Mouse (Mus musculus): ENCODE measurements at regions not wholly inside any gene's neighbourhood (a gene's known extent, or its start where the extent isn't known, plus 50 kb on each side); places are given as distances from the start of the nearest gene placed in this dataset.

DNA sequence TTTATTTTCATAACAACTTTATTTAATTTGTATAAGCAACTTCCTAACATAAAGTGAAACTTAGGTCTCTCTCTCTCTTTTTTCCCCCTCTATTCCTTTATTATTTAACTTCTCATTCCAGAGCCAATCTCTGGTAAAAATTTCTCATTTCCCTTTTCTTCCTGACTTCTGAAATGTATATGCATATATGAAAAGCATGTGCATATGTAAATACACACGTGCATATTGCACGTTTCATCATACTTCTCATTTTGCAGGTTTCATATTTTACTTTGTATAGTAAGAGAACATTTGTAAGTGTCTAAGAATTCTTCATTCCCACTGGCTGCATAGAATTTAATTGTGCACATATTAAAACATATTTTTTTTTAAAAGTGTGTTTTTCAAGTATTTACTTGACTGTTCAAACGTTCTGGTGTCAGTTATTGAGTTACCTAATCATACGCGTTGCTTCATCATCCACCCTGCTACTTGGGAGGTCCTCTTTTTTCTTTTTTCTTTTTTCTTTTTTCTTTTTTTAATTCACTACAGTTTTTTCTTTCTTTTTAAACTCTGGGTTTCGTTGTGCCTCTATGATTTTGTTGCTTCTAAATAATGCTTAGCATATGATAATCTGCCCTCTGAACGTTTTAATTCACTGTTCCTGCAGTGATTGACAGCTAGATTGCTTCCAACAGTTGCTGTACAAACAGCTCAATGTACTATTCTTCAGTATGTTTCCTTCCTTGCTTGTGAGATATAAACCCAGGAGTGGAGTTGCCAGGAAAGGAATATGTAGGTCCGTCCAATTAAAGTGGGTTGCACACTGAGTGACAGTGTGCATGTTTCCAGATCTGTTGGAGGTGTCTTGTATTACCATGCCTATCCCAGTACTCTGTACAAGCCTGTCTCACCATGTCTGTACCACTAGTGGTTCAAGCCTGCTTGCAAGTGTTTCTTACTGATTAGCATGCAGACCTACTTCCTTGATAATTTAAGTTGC lies 303.2 kb downstream of the Tmem38b start:
- intact Hi-C loops (cut with DNase I): no loop called here

DNA sequence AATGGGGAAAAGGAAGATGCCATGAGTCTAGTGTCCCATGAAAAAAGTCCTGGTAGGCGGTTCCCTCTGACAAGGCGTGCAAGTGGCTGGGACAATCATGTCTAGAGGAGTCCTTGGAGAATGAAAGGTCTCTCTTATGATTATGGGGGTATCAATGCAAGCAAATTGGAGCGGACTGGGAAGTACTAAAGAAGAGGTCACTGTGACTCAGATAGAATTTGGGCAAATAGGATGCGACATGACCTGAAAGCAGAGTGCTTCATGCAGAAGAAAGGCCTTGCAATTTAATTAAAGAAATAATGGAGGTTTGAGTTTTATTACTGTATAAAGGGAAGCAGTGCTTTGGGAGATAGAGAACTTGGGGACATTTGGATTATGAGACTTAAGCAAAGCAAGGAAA lies 330.3 kb downstream of the Tmem38b start:
- DNase-seq: no peak
- intact Hi-C loops (cut with DNase I): no loop called here

More for the DNA sequence above, 303.2 kb downstream of the Tmem38b start:
- no peak for DNase-seq

DNA sequence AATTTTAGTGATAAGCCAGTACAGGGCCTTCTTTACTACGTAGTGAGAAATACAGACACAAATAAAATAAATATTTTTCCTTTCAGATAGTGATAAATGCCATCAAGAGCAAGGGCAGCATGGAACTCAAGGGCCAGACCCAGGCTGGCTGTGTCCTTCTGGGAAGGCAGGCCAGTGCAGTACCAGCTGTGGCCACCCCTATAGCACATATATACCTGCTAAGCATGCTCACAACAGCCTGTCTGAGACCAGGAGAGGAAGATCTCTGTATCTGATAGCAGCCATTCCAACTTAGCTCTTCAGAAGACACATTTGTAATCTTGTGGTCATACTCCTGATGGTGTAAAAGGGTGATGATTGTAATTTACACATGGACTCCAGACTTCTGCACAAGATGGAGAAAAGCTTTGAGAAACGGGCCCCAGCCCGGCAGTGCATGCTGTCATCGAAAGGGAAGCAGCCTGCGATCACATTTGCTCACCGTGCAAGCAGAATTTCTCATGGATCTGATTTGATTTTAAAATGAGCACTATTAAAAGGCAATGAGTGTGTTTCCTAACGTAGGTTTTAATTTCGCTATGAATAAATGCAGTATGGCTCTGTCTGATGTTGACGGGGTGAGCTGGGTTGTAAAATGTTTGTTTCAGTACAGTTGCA lies 335.6 kb downstream of the Tmem38b start:
- no peak for DNase-seq
- intact Hi-C loops (cut with DNase I): no loop called here

DNA sequence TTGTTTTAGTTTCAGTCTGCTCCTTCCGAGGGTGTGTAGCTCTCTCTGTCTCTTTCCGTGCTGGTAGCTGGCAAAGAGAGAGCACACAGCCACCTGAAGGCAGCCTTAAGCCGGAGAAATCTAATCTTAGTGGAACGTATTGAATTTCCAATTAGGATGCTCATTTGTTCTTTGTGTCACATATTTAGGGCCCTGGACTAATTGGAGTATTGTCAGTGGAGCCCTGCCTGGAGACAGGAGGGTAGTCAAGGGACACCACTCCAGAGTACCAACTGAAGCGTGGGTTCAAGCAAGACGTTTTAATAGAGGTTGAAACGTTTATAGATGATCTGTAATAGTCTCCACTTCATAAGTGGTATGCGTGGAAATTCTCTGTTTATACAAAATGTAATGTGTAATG lies 336.5 kb downstream of the Tmem38b start:
- intact Hi-C loops (cut with DNase I): no loop called here

DNA sequence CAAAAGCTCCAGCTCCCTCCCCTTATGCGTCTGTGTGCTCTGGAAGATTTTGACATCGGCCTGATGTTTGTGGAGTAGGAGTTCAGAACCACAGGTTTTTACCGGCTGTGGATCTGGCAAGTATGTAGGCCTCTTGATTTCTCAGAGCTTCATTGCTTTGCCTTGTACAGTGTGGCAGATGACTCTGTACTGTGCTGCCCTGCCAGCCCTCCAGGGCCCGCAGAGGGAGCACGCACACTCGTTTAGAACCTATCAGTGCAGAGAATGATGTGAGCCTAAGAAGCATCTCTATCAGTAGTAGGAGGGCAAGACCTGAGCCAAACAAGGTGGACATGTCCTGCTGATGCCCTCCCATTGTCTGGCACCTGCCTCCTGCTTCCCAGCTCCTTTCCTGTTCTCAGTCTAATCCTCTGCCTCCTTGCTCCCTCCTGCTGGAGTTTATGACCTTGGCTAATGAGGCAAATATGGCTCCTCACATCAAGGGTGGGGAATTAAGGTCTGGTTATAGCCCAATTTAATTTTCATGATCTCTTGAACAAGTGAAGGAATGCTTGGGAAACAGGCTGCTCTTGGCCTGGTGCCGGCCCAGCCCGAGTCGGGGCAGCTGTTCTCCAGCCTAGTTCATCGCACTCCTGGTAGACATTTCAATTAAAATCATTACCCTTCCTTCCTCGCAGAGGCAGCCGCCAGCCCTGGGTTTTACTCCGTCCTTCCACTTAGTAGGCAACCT lies 344.5 kb downstream of the Tmem38b start:
- intact Hi-C loops (cut with DNase I): no loop called here
- DNase-seq: no peak

More for the DNA sequence above, 336.5 kb downstream of the Tmem38b start:
- DNase-seq: no peak

DNA sequence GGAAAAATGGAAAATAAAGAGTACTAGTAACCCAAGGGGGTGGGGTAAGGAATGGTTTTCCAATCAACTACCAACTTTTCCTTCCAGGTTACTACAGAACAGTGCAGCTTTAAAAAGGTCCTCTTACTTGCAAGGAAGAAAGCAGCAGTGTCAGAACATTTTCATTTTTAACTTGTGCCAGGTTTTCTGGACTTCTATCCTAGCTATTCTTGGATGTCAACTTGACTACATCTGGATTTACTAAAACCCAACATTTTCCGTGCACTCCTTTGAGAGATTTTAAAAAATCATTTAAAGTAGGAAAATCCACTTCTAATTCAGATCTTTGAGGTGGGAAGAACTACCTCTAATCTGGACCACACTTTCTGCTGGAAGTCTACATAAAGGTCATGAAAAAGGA lies 358.4 kb downstream of the Tmem38b start:
- DNase-seq: no peak
- intact Hi-C loops (cut with DNase I): no loop called here

DNA sequence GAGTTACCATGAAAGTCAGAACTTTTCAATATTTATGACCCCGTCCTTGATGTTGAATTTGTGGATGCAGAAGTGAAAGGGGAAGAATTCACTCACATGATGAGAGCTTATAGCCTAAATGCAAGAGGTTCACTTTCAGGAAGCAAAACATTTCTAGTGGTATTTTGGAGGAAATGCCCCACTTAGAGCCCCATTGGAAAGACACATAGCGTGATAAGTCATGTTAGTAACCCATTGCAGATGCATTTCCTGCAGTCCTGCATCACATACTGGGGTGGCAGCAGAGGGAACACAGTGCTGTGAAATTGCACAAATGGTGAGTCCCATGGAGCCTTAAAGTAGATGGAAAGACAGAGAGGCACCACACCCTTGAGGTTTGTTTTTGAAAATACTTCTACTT lies 369.9 kb downstream of the Tmem38b start:
- no peak for DNase-seq
- intact Hi-C loops (cut with DNase I): no loop called here

DNA sequence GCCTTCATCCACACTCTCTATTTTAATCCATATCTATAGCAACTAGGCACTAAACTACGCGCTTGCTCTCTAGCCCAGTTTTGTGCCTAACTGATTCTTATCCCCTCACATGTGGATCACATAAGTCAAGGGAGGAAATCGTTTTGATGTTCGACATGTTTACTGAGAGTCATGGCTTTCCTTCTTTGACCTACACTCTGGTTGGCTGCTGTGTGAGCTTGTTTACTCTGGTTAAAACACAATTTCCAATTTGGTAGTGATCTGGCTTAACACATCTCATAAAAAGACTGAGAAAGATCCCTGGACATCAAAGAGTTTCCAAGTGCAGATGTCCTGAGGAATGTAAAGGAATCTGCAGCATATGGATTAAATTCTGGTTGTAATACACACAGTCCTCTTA lies 376.6 kb downstream of the Tmem38b start:
- DNase-seq: no peak
- intact Hi-C loops (cut with DNase I): no loop called here

DNA sequence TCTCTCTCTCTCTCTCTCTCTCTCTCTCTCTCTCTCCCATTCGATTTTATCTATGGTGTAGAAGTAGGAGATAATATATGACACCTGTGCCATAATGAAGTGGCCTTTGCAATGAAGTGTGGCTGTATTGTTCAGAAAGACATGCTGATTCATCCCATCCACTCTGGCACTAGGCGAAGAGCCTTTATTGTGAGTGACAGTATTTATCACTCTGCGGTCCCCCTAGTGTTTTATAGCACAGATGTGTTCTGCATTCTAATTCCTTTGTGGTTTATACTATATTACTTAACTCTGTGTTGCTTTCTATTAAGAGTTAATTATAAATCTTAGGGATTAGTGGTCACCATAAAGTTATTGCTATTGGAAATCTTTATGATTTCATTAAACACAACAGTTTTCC lies 398.7 kb downstream of the Tmem38b start:
- DNase-seq: no peak
- intact Hi-C loops (cut with DNase I): no loop called here
